Mouse (Mus musculus) megakaryocyte-erythroid progenitor cell, adult 5-6 weeks (primary cell): ENCODE results near the gene Fis1. TPM values are rescaled to one million over a fixed set of nuclear protein-coding genes. Genes with fewer than 3 reads are reported as not detected.

Experiments used
- ATAC-seq: replicated peaks from 2 replicates; pipeline ENCODE4 v1.8.0; 2016; ENCODE audit warnings: mild to moderate bottlenecking, inconsistent platforms; ENCODE audit not compliant: severe bottlenecking, poor library complexity, low FRiP score, low TSS enrichment
- total RNA-seq, 2 experiments: library from RNA; stranded (forward) in 1 of 2; stranded (reverse) in 1 of 2; fragments of 200-1000, 215-1000 nt in 1 of 2; fragments of >200 nt in 1 of 2; fragmentation: Nextera tagmentation in 1 of 2; gene quantifications; 2 replicates each; pipeline ENCODE4 v1.2.3; 2014 to 2017

Fis1 gene
- total RNA-seq, 2 experiments from 2014 or later, result 71.8 to 187 TPM

DNA sequence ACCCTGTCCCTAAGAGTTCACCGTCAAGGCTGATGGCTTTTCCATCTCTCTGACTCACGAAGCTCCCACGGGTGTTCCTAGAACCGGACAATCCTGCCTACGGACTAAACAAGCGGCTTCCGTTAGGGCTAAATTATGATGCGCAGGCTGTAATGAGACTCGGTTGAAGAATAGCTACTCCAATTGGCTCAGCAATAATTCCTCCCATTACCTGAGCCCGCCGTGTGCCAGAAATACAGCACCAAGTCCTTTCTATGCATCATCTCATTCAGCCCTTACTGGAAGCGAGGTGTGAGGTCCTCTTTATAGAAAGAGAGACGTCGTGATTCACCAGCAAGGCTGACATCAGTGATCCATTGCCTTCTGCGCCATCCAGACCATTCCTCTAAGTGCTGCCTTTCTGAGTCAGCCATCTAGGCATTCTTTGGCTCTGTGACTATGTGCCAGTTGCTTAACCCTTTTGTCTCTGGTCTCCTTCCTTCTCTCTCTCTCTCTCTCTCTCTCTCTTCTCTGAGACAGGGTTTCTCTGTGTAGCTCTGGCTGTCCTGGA, 59.4 kb downstream of the Fis1 start:
- ATAC-seq, result no peak

Other genes with a start within 250 kb of the Fis1 start
- not detected in 2 replicates for gene Col26a1, start 70.1 kb upstream of the Fis1 start, total RNA-seq (2014; fragmentation: Nextera tagmentation)
- gene Col26a1, start 70.1 kb upstream of the Fis1 start, total RNA-seq (2017), result not detected in 2 replicates
- 12.1 and 17.4 TPM in 2 replicates for gene Ift22, start 45.1 kb upstream of the Fis1 start, total RNA-seq (2014; fragmentation: Nextera tagmentation)
- gene Ift22, start 45.1 kb upstream of the Fis1 start, total RNA-seq (2017), result 1.5 and 5.4 TPM in 2 replicates
- 0.13 TPM in 1 of 2 replicates, not detected in the other for gene Cldn15, start 13.3 kb downstream of the Fis1 start, total RNA-seq (2014; fragmentation: Nextera tagmentation)
- not detected in 2 replicates for gene Cldn15, start 13.3 kb downstream of the Fis1 start, total RNA-seq (2017)
- gene Plod3, start 33.7 kb downstream of the Fis1 start, total RNA-seq (2014; fragmentation: Nextera tagmentation), result 19.8 and 22.1 TPM in 2 replicates
- gene Plod3, start 33.7 kb downstream of the Fis1 start, total RNA-seq (2017), result 19.0 and 22.1 TPM in 2 replicates
- 67.3 and 75.0 TPM in 2 replicates for gene Znhit1, start 34.7 kb downstream of the Fis1 start, total RNA-seq (2014; fragmentation: Nextera tagmentation)
- 18.8 and 21.6 TPM in 2 replicates for gene Znhit1, start 34.7 kb downstream of the Fis1 start, total RNA-seq (2017)
- gene Vgf, start 73.1 kb downstream of the Fis1 start, total RNA-seq (2014; fragmentation: Nextera tagmentation), result not detected in 2 replicates
- 0.27 and 0.47 TPM in 2 replicates for gene Vgf, start 73.1 kb downstream of the Fis1 start, total RNA-seq (2017)
- 52.2 and 78.7 TPM in 2 replicates for gene Ap1s1, start 92.9 kb downstream of the Fis1 start, total RNA-seq (2014; fragmentation: Nextera tagmentation)
- 46.5 and 50.2 TPM in 2 replicates for gene Ap1s1, start 92.9 kb downstream of the Fis1 start, total RNA-seq (2017)
- gene Serpine1, start 119.0 kb downstream of the Fis1 start, total RNA-seq (2014; fragmentation: Nextera tagmentation), result 0.72 TPM in 1 of 2 replicates, not detected in the other
- gene Serpine1, start 119.0 kb downstream of the Fis1 start, total RNA-seq (2017), result 0.94 TPM in 1 of 2 replicates, not detected in the other
- 23.7 and 28.2 TPM in 2 replicates for gene Trim56, start 162.9 kb downstream of the Fis1 start, total RNA-seq (2014; fragmentation: Nextera tagmentation)
- gene Trim56, start 162.9 kb downstream of the Fis1 start, total RNA-seq (2017), result 20.8 and 29.0 TPM in 2 replicates
- gene Muc3, start 196.0 kb downstream of the Fis1 start, total RNA-seq (2014; fragmentation: Nextera tagmentation), result not detected in 2 replicates
- not detected in 2 replicates for gene Muc3, start 196.0 kb downstream of the Fis1 start, total RNA-seq (2017)